Mouse (Mus musculus) adrenal gland, postnatal 10 days (tissue): ENCODE data around the gene Ikbkg. TPM values are rescaled to one million over a fixed set of nuclear protein-coding genes. Genes with fewer than 3 reads are reported as not detected.
"Not testable (repeated sequence)": the region's sequence is repeated elsewhere in the genome, so short reads cannot be mapped to it uniquely, and the experiment has no call there.

Source experiments
- DNase-seq: peaks from one replicate; pipeline ENCODE4 v3.0.0; 2021; ENCODE audit warnings: mixed read lengths
- total RNA-seq, 2 experiments: library from RNA; stranded (reverse); gene quantifications; 2 replicates each; pipeline ENCODE4 v1.2.3; 2021

Ikbkg gene
- total RNA-seq, 2 experiments from 2014 or later = 49.7 to 59.3 TPM

DNA sequence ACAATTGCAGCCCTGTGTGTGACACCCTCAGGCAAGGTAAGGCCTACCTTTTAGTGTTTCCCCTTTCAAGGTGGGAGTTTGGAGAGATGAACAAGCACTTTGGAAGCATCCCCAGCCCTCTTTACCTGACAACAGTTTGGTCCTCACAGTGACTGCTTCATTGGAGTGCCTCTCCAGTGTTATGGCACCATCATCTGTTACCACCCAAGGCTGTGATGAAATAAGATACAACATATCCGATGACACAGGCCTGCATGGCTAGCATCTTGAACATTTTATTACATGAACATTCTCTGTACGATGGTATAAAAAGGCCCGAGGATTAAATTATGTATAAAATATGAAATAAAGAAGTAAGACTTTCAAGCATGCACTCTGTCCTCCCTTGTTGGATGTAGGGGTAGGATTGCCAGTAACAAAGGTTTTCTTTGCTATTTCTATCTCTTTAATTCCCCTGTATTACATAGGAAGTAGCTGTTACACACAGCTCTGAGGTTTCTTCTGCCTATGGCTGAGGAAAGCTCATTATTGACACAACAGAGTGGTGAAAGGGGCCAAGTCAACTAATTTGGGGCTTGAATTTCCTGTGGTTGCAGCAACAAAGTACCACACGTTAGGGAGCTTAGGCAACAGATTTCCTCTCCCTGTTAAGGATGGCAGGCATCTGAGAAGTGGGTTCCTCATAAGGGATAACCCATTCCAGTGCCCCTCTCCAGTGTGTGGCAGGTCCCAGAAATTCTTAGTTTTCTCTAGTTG is 58.2 kb downstream of the Ikbkg start:
- DNase-seq = no peak

GRCm38 (mm10) chrX:74452773-74453172 is 59.7 kb downstream of the Ikbkg start:
- no peak for DNase-seq

- not testable (repeated sequence) for DNase-seq
Measured at GRCm38 (mm10) chrX:74481349-74481885, 88.3 kb downstream of the Ikbkg start, which contains the start of gene Gm6880. TSS of gene Gm6880 (minus strand) at chrX:74481399.

- no peak for DNase-seq
Measured at GRCm38 (mm10) chrX:74497131-74497530, 104.0 kb downstream of the Ikbkg start.

Other genes starting within 250 kb of the Ikbkg start
- not detected for gene Tex28, start 225.5 kb upstream of the Ikbkg start, total RNA-seq
- not detected for gene Tktl1, start 216.0 kb upstream of the Ikbkg start, total RNA-seq
- 100 to 1,000 TPM; 151 to 183 TPM for gene Flna, start 143.5 kb upstream of the Ikbkg start, total RNA-seq
- 10 to 100 TPM; 38.0 to 45.0 TPM for gene Emd, start 138.6 kb upstream of the Ikbkg start, total RNA-seq
- gene Rpl10, start 122.5 kb upstream of the Ikbkg start, total RNA-seq = 100 to 1,000 TPM; 377 to 392 TPM
- 10 to 100 TPM; 57.6 to 90.8 TPM for gene Taz, start 111.4 kb upstream of the Ikbkg start, total RNA-seq
- gene Dnase1l1, start 111.0 kb upstream of the Ikbkg start, total RNA-seq = 10 to 100 TPM; 10.5 to 19.1 TPM
- 100 to 1,000 TPM; 121 to 125 TPM for gene Atp6ap1, start 96.2 kb upstream of the Ikbkg start, total RNA-seq
- 100 to 1,000 TPM; 135 to 153 TPM for gene Gdi1, start 88.3 kb upstream of the Ikbkg start, total RNA-seq
- 10 to 100 TPM; 44.1 to 45.9 TPM for gene Fam50a, start 80.3 kb upstream of the Ikbkg start, total RNA-seq
- gene Plxna3, start 64.2 kb upstream of the Ikbkg start, total RNA-seq = 10 to 100 TPM in 1 of 2 experiments, 1 to 10 TPM in 1; 7.4 to 10.9 TPM
- 10 to 100 TPM; 64.9 to 73.8 TPM for gene Lage3, start 39.7 kb upstream of the Ikbkg start, total RNA-seq
- 10 to 100 TPM; 43.6 to 46.0 TPM for gene Ubl4a, start 20.1 kb upstream of the Ikbkg start, total RNA-seq
- gene Slc10a3, start 19.9 kb upstream of the Ikbkg start, total RNA-seq = 10 to 100 TPM; 12.4 to 15.9 TPM
- 10 to 100 TPM; 23.6 to 26.0 TPM for gene Fam3a, start within 50 bp of the Ikbkg start, total RNA-seq
- gene G6pdx, start 35.9 kb downstream of the Ikbkg start, total RNA-seq = 10 to 100 TPM; 75.5 to 83.1 TPM
- gene Gm6880, start 88.1 kb downstream of the Ikbkg start, total RNA-seq = not detected
- gene Olfr1326-ps1, start 181.6 kb downstream of the Ikbkg start, total RNA-seq = not detected
- gene Olfr1325, start 199.4 kb downstream of the Ikbkg start, total RNA-seq = not detected